Comparison of ENCODE assay signal across 29 mouse cellular contexts in genomic region chr14:13190801-13191200, GRCm38 (mm10).
DNase-seq lines count a peak whose midpoint lies in the region; ATAC-seq and TF ChIP-seq lines count a peak whose summit lies in the region.
"Had no signal": no experiment of that assay in that cellular context is flagged by ENCODE, and none has a peak within 500 bp of the region (broad histone marks: within the 10 kb centered on the region; RNA-seq: fewer than 3 reads in every experiment).

No protein-coding gene starts in this region.

- peak; percentile 49 for DNase-seq in embryonic facial prominence, embryonic 14.5 days (ENCODE audit: low spot score)
- no peak for DNase-seq in embryonic facial prominence, embryonic 10.5 days (ENCODE audit: low spot score)
- no peak for DNase-seq in frontal cortex, postnatal 36 days (ENCODE audit: low spot score in 2 of 2)
- DNase-seq in limb, embryonic 14.5 days (ENCODE audit: low spot score) = peak; percentile 7
- DNase-seq in limb, embryonic 10.5 days (ENCODE audit: low spot score) = no peak
- DNase-seq in brain, adult 2 months (ENCODE audit: low read depth, low spot score) = peak; percentile 31
- no peak for DNase-seq in lung, postnatal 0 days (ENCODE audit: low spot score)
- DNase-seq: adrenal gland, adult 8-10 months; adrenal gland, postnatal 14 days; adrenal gland, postnatal 36 days; B cell, adult 2 months; cerebellum, adult 18-20 months; cerebellum, adult 8-10 months; cerebellum, adult 9-11 months; cerebellum, postnatal 14 days; cerebellum, postnatal 36 days; embryo, embryonic 11 days had no signal

- H3K4me1 ChIP-seq in embryonic facial prominence, embryonic 14.5 days (ENCODE audit: control insufficient read depth, insufficient read depth, low read length) = no peaks in the 10 kb centered on the region
- no peaks in the 10 kb centered on the region for H3K4me1 ChIP-seq in embryonic facial prominence, embryonic 10.5 days
- H3K4me1 ChIP-seq in limb, embryonic 14.5 days (ENCODE audit: control insufficient read depth, insufficient read depth, low read length) = no peaks in the 10 kb centered on the region
- H3K4me1 ChIP-seq in limb, embryonic 10.5 days = no peaks in the 10 kb centered on the region
- no peaks in the 10 kb centered on the region for H3K4me1 ChIP-seq in lung, postnatal 0 days (ENCODE audit: insufficient read depth, low read depth, low read length)
- H3K4me1 ChIP-seq: embryonic facial prominence, embryonic 12.5 days; embryonic facial prominence, embryonic 15.5 days; forebrain, embryonic 10.5 days; forebrain, embryonic 13.5 days; forebrain, embryonic 15.5 days had no signal

- no peak for TF ChIP-seq EP300 in lung, postnatal 0 days (IDR thresholded peaks at IDR 0.05)

- no peak overlapping the region for H3K9ac ChIP-seq in embryonic facial prominence, embryonic 14.5 days (ENCODE audit: low read depth, low read length)
- no peak overlapping the region for H3K9ac ChIP-seq in limb, embryonic 14.5 days (ENCODE audit: low read depth, low read length, severe bottlenecking)
- no peak overlapping the region for H3K9ac ChIP-seq in lung, postnatal 0 days (replicated peaks; ENCODE audit: low read depth)
- H3K9ac ChIP-seq: embryonic facial prominence, embryonic 12.5 days; embryonic facial prominence, embryonic 15.5 days; forebrain, embryonic 13.5 days; forebrain, embryonic 15.5 days had no signal

- no peak for ATAC-seq in embryonic facial prominence, embryonic 14.5 days (ENCODE audit: low read depth)
- ATAC-seq in frontal cortex, adult (ENCODE audit: low TSS enrichment) = peak; percentile 52
- no peak for ATAC-seq in limb, embryonic 14.5 days (ENCODE audit: low FRiP score, low read depth)
- no peak for ATAC-seq in lung, postnatal 0 days
- ATAC-seq: activated CD4-positive, CD25-positive, alpha-beta regulatory T cell, adult 4 months; CD4-positive, CD25-positive, alpha-beta regulatory T cell, adult 4 months; forebrain, embryonic 13.5 days; forebrain, embryonic 15.5 days; Patski had no signal

- no peaks in the 10 kb centered on the region for H3K9me3 ChIP-seq in embryonic facial prominence, embryonic 14.5 days (ENCODE audit: control insufficient read depth, low read length)
- H3K9me3 ChIP-seq in embryonic facial prominence, embryonic 10.5 days = no peaks in the 10 kb centered on the region
- H3K9me3 ChIP-seq in limb, embryonic 14.5 days (ENCODE audit: control insufficient read depth, low read length) = no peaks in the 10 kb centered on the region
- no peaks in the 10 kb centered on the region for H3K9me3 ChIP-seq in limb, embryonic 10.5 days (replicated peaks)
- H3K9me3 ChIP-seq in lung, postnatal 0 days (ENCODE audit: low read length) = no peaks in the 10 kb centered on the region
- H3K9me3 ChIP-seq: embryonic facial prominence, embryonic 12.5 days; embryonic facial prominence, embryonic 15.5 days; forebrain, embryonic 10.5 days; forebrain, embryonic 13.5 days; forebrain, embryonic 15.5 days had no signal

- H3K27me3 ChIP-seq in embryonic facial prominence, embryonic 14.5 days (replicated peaks; ENCODE audit: control insufficient read depth, insufficient read depth, low read length) = no peaks in the 10 kb centered on the region
- no peaks in the 10 kb centered on the region for H3K27me3 ChIP-seq in embryonic facial prominence, embryonic 10.5 days (replicated peaks; ENCODE audit: low read depth, poor library complexity, severe bottlenecking)
- H3K27me3 ChIP-seq in limb, embryonic 14.5 days (ENCODE audit: control insufficient read depth, insufficient read depth, low read length) = no peaks in the 10 kb centered on the region
- H3K27me3 ChIP-seq in limb, embryonic 10.5 days (ENCODE audit: low read depth, poor library complexity, severe bottlenecking) = no peaks in the 10 kb centered on the region
- H3K27me3 ChIP-seq in lung, postnatal 0 days (replicated peaks; ENCODE audit: insufficient read depth, low read length) = no peaks in the 10 kb centered on the region
- H3K27me3 ChIP-seq: CH12.LX; embryonic facial prominence, embryonic 12.5 days; embryonic facial prominence, embryonic 15.5 days; forebrain, embryonic 13.5 days; forebrain, embryonic 15.5 days; Patski had no signal

- H3K4me3 ChIP-seq in embryonic facial prominence, embryonic 14.5 days (ENCODE audit: low read depth, low read length) = no peak overlapping the region
- H3K4me3 ChIP-seq in embryonic facial prominence, embryonic 10.5 days = no peak overlapping the region
- H3K4me3 ChIP-seq in limb, embryonic 14.5 days (replicated peaks; ENCODE audit: low read length) = no peak overlapping the region
- H3K4me3 ChIP-seq in limb, embryonic 10.5 days = no peak overlapping the region
- H3K4me3 ChIP-seq in lung, postnatal 0 days (ENCODE audit: low read depth, low read length) = no peak overlapping the region
- H3K4me3 ChIP-seq: embryonic facial prominence, embryonic 12.5 days; embryonic facial prominence, embryonic 15.5 days; erythroblast, embryonic 14.5 days; forebrain, embryonic 10.5 days; forebrain, embryonic 13.5 days; forebrain, embryonic 15.5 days had no signal

- no peak overlapping the region for H3K27ac ChIP-seq in embryonic facial prominence, embryonic 14.5 days (replicated peaks; ENCODE audit: low read depth, low read length)
- H3K27ac ChIP-seq in embryonic facial prominence, embryonic 10.5 days (replicated peaks) = no peak overlapping the region
- no peak overlapping the region for H3K27ac ChIP-seq in limb, embryonic 14.5 days (replicated peaks; ENCODE audit: low read depth, low read length)
- H3K27ac ChIP-seq in limb, embryonic 10.5 days = no peak overlapping the region
- no peak overlapping the region for H3K27ac ChIP-seq in lung, postnatal 0 days (ENCODE audit: low read length)
- H3K27ac ChIP-seq: embryonic facial prominence, embryonic 12.5 days; embryonic facial prominence, embryonic 15.5 days; forebrain, embryonic 10.5 days; forebrain, embryonic 13.5 days; forebrain, embryonic 15.5 days had no signal

- WGBS in embryonic facial prominence, embryonic 14.5 days = 55% methylated on average over 1 of the region's 1 CpGs
- 77% methylated on average over 1 of the region's 1 CpGs for WGBS in embryonic facial prominence, embryonic 10.5 days
- 77% methylated on average over 1 of the region's 1 CpGs for WGBS in limb, embryonic 14.5 days
- WGBS in limb, embryonic 10.5 days = 90% methylated on average over 1 of the region's 1 CpGs
- 65% methylated on average over 1 of the region's 1 CpGs for WGBS in lung, postnatal 0 days

- no peak overlapping the region for H3K4me2 ChIP-seq in embryonic facial prominence, embryonic 14.5 days (ENCODE audit: low read depth, low read length)
- H3K4me2 ChIP-seq in limb, embryonic 14.5 days (replicated peaks; ENCODE audit: low read depth, low read length, severe bottlenecking) = no peak overlapping the region
- H3K4me2 ChIP-seq in lung, postnatal 0 days (replicated peaks; ENCODE audit: low read depth, low read length) = no peak overlapping the region
- H3K4me2 ChIP-seq: embryonic facial prominence, embryonic 12.5 days; embryonic facial prominence, embryonic 15.5 days; forebrain, embryonic 13.5 days; forebrain, embryonic 15.5 days had no signal

- TF ChIP-seq CTCF in lung, postnatal 0 days (IDR thresholded peaks at IDR 0.05) = no peak

- TF ChIP-seq POLR2A in limb, embryonic 14.5 days (IDR thresholded peaks at IDR 0.05; ENCODE audit: borderline replicate concordance, extremely low read depth, insufficient read depth, insufficient read length) = no peak

- no peaks in the 10 kb centered on the region for H3K36me3 ChIP-seq in embryonic facial prominence, embryonic 14.5 days (ENCODE audit: control insufficient read depth, insufficient read depth, low read length)
- H3K36me3 ChIP-seq in embryonic facial prominence, embryonic 10.5 days (replicated peaks) = no peaks in the 10 kb centered on the region
- no peaks in the 10 kb centered on the region for H3K36me3 ChIP-seq in limb, embryonic 14.5 days (ENCODE audit: control insufficient read depth, insufficient read depth, low read length)
- no peaks in the 10 kb centered on the region for H3K36me3 ChIP-seq in limb, embryonic 10.5 days
- no peaks in the 10 kb centered on the region for H3K36me3 ChIP-seq in lung, postnatal 0 days (ENCODE audit: insufficient read depth, low read length)
- H3K36me3 ChIP-seq: embryonic facial prominence, embryonic 12.5 days; embryonic facial prominence, embryonic 15.5 days; forebrain, embryonic 10.5 days; forebrain, embryonic 15.5 days; G1E had no signal

Comparison
In these comparisons a context has a peak if more than half of its experiments do, and no peak if none do; other contexts are left out.
1. DNase-seq: peak in embryonic facial prominence, embryonic 14.5 days (single experiment), limb, embryonic 14.5 days (single experiment) and brain, adult 2 months (single experiment); none in embryonic facial prominence, embryonic 10.5 days (single experiment), frontal cortex, postnatal 36 days (0 of 2), limb, embryonic 10.5 days (single experiment) and lung, postnatal 0 days (single experiment).